Mouse (Mus musculus) myocyte (in vitro differentiated cells): Measurements from ENCODE around the gene Cfap65. TPM values are rescaled to one million over a fixed set of nuclear protein-coding genes. Genes with fewer than 3 reads are reported as not detected.

Experiments used
- H3K27me3 ChIP-seq: one replicate; pipeline ENCODE4 v1.6.1; 2011; ENCODE audit not compliant: control insufficient read depth, insufficient read depth, insufficient read length
- H3K36me3 ChIP-seq: one replicate; pipeline ENCODE4 v1.6.1; 2011; ENCODE audit not compliant: control insufficient read depth, insufficient read depth
- H3K4me2 ChIP-seq: one replicate; pipeline ENCODE4 v1.6.1; 2011; ENCODE audit warnings: low read depth, control low read depth
- H3K4me3 ChIP-seq: one replicate; pipeline ENCODE4 v1.5.1; 2011; ENCODE audit warnings: mild to moderate bottlenecking, control low read depth, moderate library complexity
- H3K79me2 ChIP-seq: one replicate; pipeline ENCODE4 v1.6.1; 2011; ENCODE audit not compliant: control insufficient read depth, insufficient read depth
- H3ac ChIP-seq: one replicate; pipeline ENCODE4 v1.6.1; 2011; ENCODE audit not compliant: control insufficient read depth, insufficient read length
- CEBPB ChIP-seq: IDR thresholded peaks from 2 replicates; pipeline ENCODE4 v1.6.1; 2011; ENCODE audit warnings: mild to moderate bottlenecking, moderate library complexity; ENCODE audit not compliant: poor library complexity, insufficient read depth, severe bottlenecking
- E2F4 ChIP-seq: IDR thresholded peaks from one replicate; pipeline ENCODE4 v1.6.1; 2011; ENCODE audit warnings: mild to moderate bottlenecking, control low read depth, moderate library complexity; ENCODE audit not compliant: insufficient read depth
- MAX ChIP-seq: IDR thresholded peaks from one replicate; pipeline ENCODE4 v1.6.1; 2011; ENCODE audit warnings: low read depth, mild to moderate bottlenecking, control low read depth
- MYOD1 ChIP-seq, 3 experiments: IDR thresholded peaks; one replicate each; pipeline ENCODE4 v1.6.1; 2011; ENCODE audit warnings: control low read depth in 2 of 3, low read depth in 2 of 3, mild to moderate bottlenecking in 2 of 3, moderate library complexity in 1 of 3; ENCODE audit not compliant: insufficient read length in 2 of 3, control insufficient read depth in 1 of 3
- MYOG ChIP-seq, 3 experiments: IDR thresholded peaks; one replicate each; pipeline ENCODE4 v1.6.1; 2011; ENCODE audit warnings: control low read depth in 2 of 3, low read depth in 2 of 3, mild to moderate bottlenecking in 2 of 3; ENCODE audit not compliant: insufficient read length in 2 of 3, control insufficient read depth in 1 of 3, insufficient read depth in 1 of 3
- POLR2A ChIP-seq: IDR thresholded peaks from one replicate; pipeline ENCODE4 v1.6.1; 2011; ENCODE audit warnings: low read depth, mild to moderate bottlenecking, control low read depth, moderate library complexity; ENCODE audit not compliant: insufficient read length
- POLR2AphosphoS2 ChIP-seq: IDR thresholded peaks from one replicate; pipeline ENCODE4 v1.6.1; 2011; ENCODE audit warnings: low read depth, control low read depth; ENCODE audit not compliant: insufficient read length
- REST ChIP-seq: IDR thresholded peaks from one replicate; pipeline ENCODE4 v1.6.1; 2011; ENCODE audit warnings: mild to moderate bottlenecking, control low read depth, moderate library complexity; ENCODE audit not compliant: insufficient read depth, insufficient read length
- SRF ChIP-seq: IDR thresholded peaks from one replicate; pipeline ENCODE4 v1.6.1; 2011; ENCODE audit warnings: low read depth; ENCODE audit not compliant: control insufficient read depth, insufficient read length
- TCF12 ChIP-seq: IDR thresholded peaks from one replicate; pipeline ENCODE4 v1.6.1; 2011; ENCODE audit warnings: mild to moderate bottlenecking, control low read depth; ENCODE audit not compliant: poor library complexity, insufficient read depth, severe bottlenecking
- TCF3 ChIP-seq: IDR thresholded peaks from one replicate; pipeline ENCODE4 v1.6.1; 2011; ENCODE audit warnings: low read depth, control low read depth; ENCODE audit not compliant: insufficient read length
- USF1 ChIP-seq: IDR thresholded peaks from one replicate; pipeline ENCODE4 v1.6.1; 2011; ENCODE audit warnings: low read depth, mild to moderate bottlenecking, control low read depth, moderate library complexity
- polyA plus RNA-seq: library from polyadenylated mRNA; unstranded; fragments of >200 nt; fragmentation: generic; extraction: Trizol; gene quantifications from one replicate; pipeline ENCODE4 v1.2.1, GENCODE M21; 2012; ENCODE audit warnings: missing spikeins

Gene Cfap65
- polyA plus RNA-seq, 1 experiment: not detected

GRCm38 (mm10) chr1:74855156-74855555 is 80.2 kb downstream of the Cfap65 start:
- H3K79me2 ChIP-seq: no peaks in the 10 kb centered on the region
- TF ChIP-seq SRF (no peak), TCF3 (no peak), TCF12 (no peak), MAX (no peak), POLR2AphosphoS2 (no peak), REST (no peak), E2F4 (no peak), MYOD1 (IDR thresholded peaks at IDR 0.05; ENCODE audit: control insufficient read depth in 1 of 3, insufficient read length in 2 of 3, low read depth in 2 of 3) (no peak), MYOG (IDR thresholded peaks at IDR 0.05; ENCODE audit: control insufficient read depth in 1 of 3, insufficient read depth in 1 of 3, insufficient read length in 2 of 3, low read depth in 2 of 3) (no peak), POLR2A (no peak), USF1 (no peak), CEBPB (no peak)
- peak overlapping the region; percentile 49 for H3K4me2 ChIP-seq
- H3K36me3 ChIP-seq: no peaks in the 10 kb centered on the region
- peaks cover 85% of the 10 kb centered on the region for H3K27me3 ChIP-seq
- H3K4me3 ChIP-seq: no peak overlapping the region
- H3ac ChIP-seq: no peak overlapping the region

- no peaks in the 10 kb centered on the region for H3K79me2 ChIP-seq
- peaks cover 87% of the 10 kb centered on the region for H3K27me3 ChIP-seq
- H3K4me2 ChIP-seq: peak within 1 kb of the TSS; percentile 49
- H3ac ChIP-seq: no peak within 1 kb of the TSS
- TF ChIP-seq POLR2AphosphoS2 (no peak), MYOG (IDR thresholded peaks at IDR 0.05; ENCODE audit: control insufficient read depth in 1 of 3, insufficient read depth in 1 of 3, insufficient read length in 2 of 3, low read depth in 2 of 3) (peak in 2 of 3 experiments; percentile 47 to 58), POLR2A (no peak), MYOD1 (IDR thresholded peaks at IDR 0.05; ENCODE audit: control insufficient read depth in 1 of 3, insufficient read length in 2 of 3, low read depth in 2 of 3) (peak in 2 of 3 experiments; percentile 53 to 71), MAX (no peak)
- no peak within 1 kb of the TSS for H3K4me3 ChIP-seq
- no peaks in the 10 kb centered on the region for H3K36me3 ChIP-seq
These were observed 80.9 kb downstream of the Cfap65 start, which contains the start of gene Cdk5r2 for GRCm38 (mm10) chr1:74854306-74855056. Gene Cdk5r2, plus strand, starts transcription at chr1:74854934.

Other genes with a start within 250 kb of the Cfap65 start
- 0.42 TPM for gene Cyp27a1, start 222.0 kb downstream of the Cfap65 start, polyA plus RNA-seq
- 24.6 TPM for gene Prkag3, start 186.4 kb downstream of the Cfap65 start, polyA plus RNA-seq
- 3.1 TPM for gene Wnt6, start 163.7 kb downstream of the Cfap65 start, polyA plus RNA-seq
- 44.0 TPM for gene Wnt10a, start 144.1 kb downstream of the Cfap65 start, polyA plus RNA-seq
- 0.05 TPM for gene Cdk5r2, start 80.7 kb downstream of the Cfap65 start, polyA plus RNA-seq
- gene Fev, start 50.2 kb downstream of the Cfap65 start, polyA plus RNA-seq: not detected
- gene Cryba2, start 42.5 kb downstream of the Cfap65 start, polyA plus RNA-seq: not detected
- gene Ihh, start 16.1 kb upstream of the Cfap65 start, polyA plus RNA-seq: 0.07 TPM
- gene Nhej1, start 189.6 kb upstream of the Cfap65 start, polyA plus RNA-seq: 4.5 TPM
- gene Slc23a3, start 198.3 kb upstream of the Cfap65 start, polyA plus RNA-seq: 0.08 TPM
- gene Cnppd1, start 207.1 kb upstream of the Cfap65 start, polyA plus RNA-seq: 53.7 TPM
- gene Retreg2, start 207.2 kb upstream of the Cfap65 start, polyA plus RNA-seq: 33.9 TPM
- gene Zfand2b, start 233.0 kb upstream of the Cfap65 start, polyA plus RNA-seq: 43.4 TPM
- 61.4 TPM for gene Abcb6, start 244.8 kb upstream of the Cfap65 start, polyA plus RNA-seq